Mouse (Mus musculus): ENCODE measurements around the gene Klrb1c.

GRCm38 (mm10) chr6:128793734-128794133 lies 4.7 kb upstream of the Klrb1c start:
- no peak for TF ChIP-seq POLR2A (IDR thresholded peaks at IDR 0.05; ENCODE audit: borderline replicate concordance, control insufficient read depth, low read depth, low read length)
- no peak for TF ChIP-seq CTCF (IDR thresholded peaks at IDR 0.05; ENCODE audit: control insufficient read depth, insufficient read depth, low read length)
